Mouse (Mus musculus): ENCODE measurements at regions not wholly inside any gene's neighbourhood (a gene's known extent, or its start where the extent isn't known, plus 50 kb on each side); places are given as distances from the start of the nearest gene placed in this dataset.

- 94% methylated on average over 5 of the region's 5 CpGs for WGBS
These were observed 90.2 kb downstream of the Setd4 start for GRCm38 (mm10) chr16:93513616-93514041.

GRCm38 (mm10) chr16:93511988-93512387, 91.9 kb downstream of the Setd4 start:
- Histone ChIP-seq H3K36me3 (ENCODE audit: insufficient read depth, low read length) (no peaks in the 10 kb centered on the region), H3K9ac (replicated peaks; ENCODE audit: low read length) (no peak overlapping the region), H3K9me3 (ENCODE audit: low read length) (peaks cover 7% of the 10 kb centered on the region; the same call in 1 of the 2 replicates), H3K27me3 (ENCODE audit: insufficient read depth, low read length) (no peaks in the 10 kb centered on the region), H3K27ac (no peak overlapping the region), H3K4me1 (ENCODE audit: insufficient read depth, low read length) (no peaks in the 10 kb centered on the region; the same call in 1 of the 2 replicates), H3K4me3 (ENCODE audit: low read length) (no peak overlapping the region), H3K4me2 (ENCODE audit: low read depth, low read length) (no peak overlapping the region)
- DNase-seq (ENCODE audit: low spot score) (no peak), ATAC-seq (no peak)
- TF ChIP-seq CTCF (IDR thresholded peaks at IDR 0.05; ENCODE audit: low read depth): no peak
- 84% methylated on average over 4 of the region's 4 CpGs for WGBS

More at GRCm38 (mm10) chr16:93513616-93514041, 90.2 kb downstream of the Setd4 start:
- H3K4me1 ChIP-seq (ENCODE audit: insufficient read depth, low read length): no peaks in the 10 kb centered on the region; the same call in 1 of the 2 replicates
- H3K9me3 ChIP-seq (ENCODE audit: low read length): no peaks in the 10 kb centered on the region; the same call in 1 of the 2 replicates
- ATAC-seq (no peak), DNase-seq (ENCODE audit: low spot score) (no peak)
- no peak for TF ChIP-seq CTCF (IDR thresholded peaks at IDR 0.05; ENCODE audit: low read depth)
- H3K4me3 ChIP-seq (ENCODE audit: low read length): no peak overlapping the region
- no peak overlapping the region for H3K27ac ChIP-seq
- H3K27me3 ChIP-seq (ENCODE audit: insufficient read depth, low read length): no peaks in the 10 kb centered on the region
- H3K36me3 ChIP-seq (ENCODE audit: insufficient read depth, low read length): no peaks in the 10 kb centered on the region
- H3K9ac ChIP-seq (replicated peaks; ENCODE audit: low read length): no peak overlapping the region
- H3K4me2 ChIP-seq (ENCODE audit: low read depth, low read length): no peak overlapping the region

GRCm38 (mm10) chr16:93511517-93511916, 92.3 kb downstream of the Setd4 start:
- no peak for DNase-seq (ENCODE audit: low spot score)
- TF ChIP-seq CTCF (IDR thresholded peaks at IDR 0.05; ENCODE audit: low read depth): no peak

GRCm38 (mm10) chr16:93498800-93499199, 105.1 kb downstream of the Setd4 start:
- DNase-seq (ENCODE audit: low spot score): no peak
- TF ChIP-seq CTCF (IDR thresholded peaks at IDR 0.05; ENCODE audit: low read depth): no peak
- no peaks in the 10 kb centered on the region for H3K27me3 ChIP-seq (ENCODE audit: insufficient read depth, low read length)
- H3K4me3 ChIP-seq (ENCODE audit: low read length): no peak overlapping the region
- H3K9ac ChIP-seq (replicated peaks; ENCODE audit: low read length): no peak overlapping the region
- H3K4me2 ChIP-seq (ENCODE audit: low read depth, low read length): no peak overlapping the region
- no peak overlapping the region for H3K27ac ChIP-seq
- H3K36me3 ChIP-seq (ENCODE audit: insufficient read depth, low read length): no peaks in the 10 kb centered on the region
- 82% methylated on average over 2 of the region's 2 CpGs for WGBS
- peaks cover 16% of the 10 kb centered on the region for H3K9me3 ChIP-seq (ENCODE audit: low read length)
- H3K4me1 ChIP-seq (ENCODE audit: insufficient read depth, low read length): no peaks in the 10 kb centered on the region
- no peak for ATAC-seq

More at GRCm38 (mm10) chr16:93511517-93511916, 92.3 kb downstream of the Setd4 start:
- H3K9me3 ChIP-seq (ENCODE audit: low read length): peaks cover 7% of the 10 kb centered on the region; the same call in 1 of the 2 replicates
- H3K4me2 ChIP-seq (ENCODE audit: low read depth, low read length): no peak overlapping the region
- H3K36me3 ChIP-seq (ENCODE audit: insufficient read depth, low read length): no peaks in the 10 kb centered on the region
- ATAC-seq: no peak
- no peaks in the 10 kb centered on the region for H3K27me3 ChIP-seq (ENCODE audit: insufficient read depth, low read length)
- WGBS: 8% methylated on average over 2 of the region's 2 CpGs
- no peak overlapping the region for H3K4me3 ChIP-seq (ENCODE audit: low read length)
- H3K27ac ChIP-seq: no peak overlapping the region
- no peaks in the 10 kb centered on the region; the same call in 1 of the 2 replicates for H3K4me1 ChIP-seq (ENCODE audit: insufficient read depth, low read length)
- no peak overlapping the region for H3K9ac ChIP-seq (replicated peaks; ENCODE audit: low read length)

GRCm38 (mm10) chr16:93493337-93494002, 110.4 kb downstream of the Setd4 start:
- Histone ChIP-seq H3K36me3 (ENCODE audit: insufficient read depth, low read length) (no peaks in the 10 kb centered on the region), H3K4me1 (ENCODE audit: insufficient read depth, low read length) (no peaks in the 10 kb centered on the region), H3K27me3 (ENCODE audit: insufficient read depth, low read length) (no peaks in the 10 kb centered on the region), H3K9ac (replicated peaks; ENCODE audit: low read length) (no peak overlapping the region), H3K4me2 (ENCODE audit: low read depth, low read length) (no peak overlapping the region), H3K9me3 (ENCODE audit: low read length) (peaks cover 7% of the 10 kb centered on the region; the same call in 1 of the 2 replicates), H3K4me3 (ENCODE audit: low read length) (no peak overlapping the region), H3K27ac (no peak overlapping the region)
- WGBS: 83% methylated on average over 6 of the region's 6 CpGs
- ATAC-seq: no peak
- DNase-seq (ENCODE audit: low spot score): peak; percentile 27
- no peak for TF ChIP-seq CTCF (IDR thresholded peaks at IDR 0.05; ENCODE audit: low read depth)

GRCm38 (mm10) chr16:93486646-93487550, 117.0 kb downstream of the Setd4 start:
- 0 out of 2 replicates have a peak overlapping the region, but pooled peaks have one; percentile 0 for H3K4me3 ChIP-seq (ENCODE audit: low read length)

More at GRCm38 (mm10) chr16:93486646-93487550, 117.0 kb downstream of the Setd4 start:
- DNase-seq (ENCODE audit: low spot score): peak; percentile 50
- Histone ChIP-seq H3K4me2 (ENCODE audit: low read depth, low read length) (peak overlapping the region; percentile 44), H3K36me3 (ENCODE audit: insufficient read depth, low read length) (no peaks in the 10 kb centered on the region), H3K9me3 (ENCODE audit: low read length) (no peaks in the 10 kb centered on the region), H3K4me1 (ENCODE audit: insufficient read depth, low read length) (no peaks in the 10 kb centered on the region), H3K27ac (no peak overlapping the region), H3K27me3 (ENCODE audit: insufficient read depth, low read length) (no peaks in the 10 kb centered on the region), H3K9ac (replicated peaks; ENCODE audit: low read length) (no peak overlapping the region)
- ATAC-seq: no peak
- no peak for TF ChIP-seq CTCF (IDR thresholded peaks at IDR 0.05; ENCODE audit: low read depth)
- 40% methylated on average over 26 of the region's 26 CpGs for WGBS
